Mouse (Mus musculus) neutrophil, adult 65 days (primary cell): ENCODE measurements around the gene Amy2a5. TPM values are rescaled to one million over a fixed set of nuclear protein-coding genes. Genes with fewer than 3 reads are reported as not detected.

Experiments
- total RNA-seq: library from RNA; stranded (reverse); gene quantifications from 2 replicates; pipeline ENCODE4 v1.2.4, GENCODE M21; 2023

The Amy2a5 gene
- not detected in 2 replicates for total RNA-seq

DNA sequence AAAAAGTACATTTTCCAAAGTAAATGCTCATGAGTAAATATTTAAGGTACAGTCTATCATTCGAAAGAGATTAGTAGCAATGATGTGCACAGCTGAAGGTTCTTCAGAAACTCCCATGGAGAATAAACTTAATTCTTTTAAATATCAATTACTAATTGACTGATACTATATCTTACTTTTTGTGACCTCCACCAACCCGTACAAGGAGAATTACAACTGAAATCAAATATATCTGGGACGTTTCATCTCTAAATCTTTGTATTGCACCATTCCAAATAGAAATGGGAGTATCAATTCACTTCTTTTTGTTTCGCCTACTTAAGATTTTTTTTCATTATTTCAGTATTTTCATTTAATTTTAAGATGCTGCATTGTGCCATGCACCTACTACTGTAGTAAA lies at the start of gene Amy2a5:
Gene Amy2a5 (minus strand): TSS at position 101 of the 400 bp plus-strand sequence.

DNA sequence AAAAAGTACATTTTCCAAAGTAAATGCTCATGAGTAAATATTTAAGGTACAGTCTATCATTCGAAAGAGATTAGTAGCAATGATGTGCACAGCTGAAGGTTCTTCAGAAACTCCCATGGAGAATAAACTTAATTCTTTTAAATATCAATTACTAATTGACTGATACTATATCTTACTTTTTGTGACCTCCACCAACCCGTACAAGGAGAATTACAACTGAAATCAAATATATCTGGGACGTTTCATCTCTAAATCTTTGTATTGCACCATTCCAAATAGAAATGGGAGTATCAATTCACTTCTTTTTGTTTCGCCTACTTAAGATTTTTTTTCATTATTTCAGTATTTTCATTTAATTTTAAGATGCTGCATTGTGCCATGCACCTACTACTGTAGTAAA lies 32.7 kb upstream of the Amy2a5 start, which contains the start of gene Amy2a4:
Gene Amy2a4 (minus strand): TSS at position 101 of the 400 bp plus-strand sequence.

Other genes starting within 250 kb of the Amy2a5 start
- not detected in 2 replicates for gene Amy2a4, start 32.6 kb upstream of the Amy2a5 start, total RNA-seq
- gene Amy2a3, start 65.2 kb upstream of the Amy2a5 start, total RNA-seq, result not detected in 2 replicates
- not detected in 2 replicates for gene Amy2a2, start 97.8 kb upstream of the Amy2a5 start, total RNA-seq